Mouse (Mus musculus): ENCODE measurements at regions not wholly inside any gene's neighbourhood (a gene's known extent, or its start where the extent isn't known, plus 50 kb on each side); places are given as distances from the start of the nearest gene placed in this dataset.

GRCm38 (mm10) chr14:24661797-24662196 is 174.9 kb downstream of the Rps24 start:
- TF ChIP-seq CTCF (IDR thresholded peaks at IDR 0.05; ENCODE audit: insufficient read depth, low read length) (no peak), POLR2A (IDR thresholded peaks at IDR 0.05; ENCODE audit: borderline replicate concordance, extremely low read depth, low read depth, low read length) (no peak)

Measured in lung, adult 2 months (tissue).